Comparison of ENCODE assay signal across 29 mouse cellular contexts in the genomic region with DNA sequence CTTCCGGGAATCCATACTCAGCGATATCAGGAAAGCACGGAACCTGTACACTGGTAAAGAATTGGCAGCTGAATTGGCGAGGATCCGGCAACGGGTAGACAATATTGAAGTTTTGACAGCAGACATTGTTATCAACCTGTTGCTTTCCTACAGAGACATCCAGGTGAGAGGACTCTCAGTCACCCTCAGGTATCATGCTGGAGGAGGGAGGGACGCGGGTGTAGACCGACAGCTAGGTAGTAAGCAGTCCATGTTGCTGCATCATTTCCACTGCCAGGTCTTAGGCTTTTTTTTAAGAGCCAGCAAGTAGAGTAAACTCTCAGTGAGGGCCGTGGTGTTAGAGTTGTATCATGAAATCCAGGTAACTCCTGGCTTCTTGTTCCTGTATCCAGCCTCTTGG.
"Had no signal": no experiment of that assay in that cellular context is flagged by ENCODE, and none has a peak within 500 bp of the region (broad histone marks: within the 10 kb centered on the region; RNA-seq: fewer than 3 reads in every experiment).

No protein-coding gene starts in this region.

- H3K9me3 ChIP-seq: limb, embryonic 10.5 days; limb, embryonic 12.5 days; limb, embryonic 13.5 days; limb, embryonic 15.5 days; liver, embryonic 12.5 days; liver, embryonic 13.5 days; liver, embryonic 15.5 days; lung, embryonic 15.5 days; megakaryocyte, embryonic 14.5 days; midbrain, embryonic 10.5 days; midbrain, embryonic 12.5 days; midbrain, embryonic 13.5 days; midbrain, embryonic 15.5 days; neural tube, embryonic 12.5 days; neural tube, embryonic 13.5 days had no signal

- H3K4me3 ChIP-seq: limb, embryonic 10.5 days; limb, embryonic 12.5 days; limb, embryonic 13.5 days; limb, embryonic 15.5 days; liver, embryonic 12.5 days; liver, embryonic 13.5 days; liver, embryonic 15.5 days; lung, embryonic 15.5 days; megakaryocyte, embryonic 14.5 days; midbrain, embryonic 10.5 days; midbrain, embryonic 12.5 days; midbrain, embryonic 13.5 days; midbrain, embryonic 15.5 days; myocyte; neural tube, embryonic 12.5 days; neural tube, embryonic 13.5 days had no signal

- H3K36me3 ChIP-seq: limb, embryonic 10.5 days; limb, embryonic 12.5 days; limb, embryonic 13.5 days; limb, embryonic 15.5 days; liver, embryonic 12.5 days; liver, embryonic 13.5 days; liver, embryonic 15.5 days; lung, embryonic 15.5 days; midbrain, embryonic 10.5 days; midbrain, embryonic 12.5 days; midbrain, embryonic 13.5 days; midbrain, embryonic 15.5 days; neural tube, embryonic 12.5 days; neural tube, embryonic 13.5 days had no signal

- H3K4me1 ChIP-seq: limb, embryonic 10.5 days; limb, embryonic 12.5 days; limb, embryonic 15.5 days; liver, embryonic 12.5 days; liver, embryonic 13.5 days; liver, embryonic 15.5 days; lung, embryonic 15.5 days had no signal

- H3K27me3 ChIP-seq: limb, embryonic 12.5 days; limb, embryonic 13.5 days; limb, embryonic 15.5 days; liver, embryonic 12.5 days; liver, embryonic 13.5 days; liver, embryonic 15.5 days; lung, embryonic 15.5 days; megakaryocyte, embryonic 14.5 days; midbrain, embryonic 12.5 days; midbrain, embryonic 13.5 days; midbrain, embryonic 15.5 days; neural tube, embryonic 12.5 days; neural tube, embryonic 13.5 days had no signal

- DNase-seq: left cerebral cortex, postnatal 4 days; liver; liver, embryonic 13.5 days; liver, postnatal 0 days; lung, adult 18-20 months; lung, adult 2 months; lung, embryonic 14.5 days; lung, postnatal 10 days; lung, postnatal 14 days; lung, postnatal 36 days; lung, postnatal 4 days; midbrain, embryonic 14.5 days had no signal

- H3K27ac ChIP-seq: limb, embryonic 10.5 days; limb, embryonic 12.5 days; limb, embryonic 13.5 days; limb, embryonic 15.5 days; liver, embryonic 12.5 days; liver, embryonic 13.5 days; liver, embryonic 14.5 days; liver, embryonic 15.5 days; lung, embryonic 15.5 days; macrophage; midbrain, embryonic 10.5 days; midbrain, embryonic 12.5 days; midbrain, embryonic 13.5 days; midbrain, embryonic 15.5 days; neural tube, embryonic 12.5 days; neural tube, embryonic 13.5 days had no signal

- H3K9ac ChIP-seq: limb, embryonic 12.5 days; limb, embryonic 13.5 days; limb, embryonic 15.5 days; liver, embryonic 12.5 days; liver, embryonic 13.5 days; liver, embryonic 14.5 days; liver, embryonic 15.5 days; liver, postnatal 0 days; lung, embryonic 14.5 days; lung, embryonic 15.5 days; midbrain, embryonic 12.5 days; midbrain, embryonic 13.5 days; midbrain, embryonic 15.5 days; neural tube, embryonic 12.5 days; neural tube, embryonic 13.5 days had no signal
